Mouse (Mus musculus) MEL (cell line): ENCODE data around the gene Iqschfp. TPM values are rescaled to one million over a fixed set of nuclear protein-coding genes. Genes with fewer than 3 reads are reported as not detected.

Source experiments
- DNase-seq: peaks from one replicate; pipeline ENCODE4 v3.0.0; 2011; ENCODE audit warnings: low read depth, low spot score
- H3K27ac ChIP-seq: 2 replicates; pipeline ENCODE4 v1.5.1; 2012; ENCODE audit warnings: low read depth, mild to moderate bottlenecking, control low read depth, low read length, moderate library complexity; ENCODE audit not compliant: control insufficient read depth
- H3K27me3 ChIP-seq, 2 experiments: fragments of 150-350 bp in 1 of 2; sonication (generic) in 1 of 2; 2 replicates each; pipeline ENCODE4 v1.6.1; 2012; ENCODE audit warnings: low read length in 2 of 2, mild to moderate bottlenecking in 2 of 2, improper control_type of control experiment in 1 of 2, moderate library complexity in 1 of 2; ENCODE audit not compliant: insufficient read depth in 2 of 2, control insufficient read depth in 1 of 2
- H3K36me3 ChIP-seq, 2 experiments: 2 replicates each; pipeline ENCODE4 v1.6.1; 2012 to 2014; ENCODE audit warnings: low read length in 2 of 2, improper control_type of control experiment in 1 of 2, inconsistent platforms in 1 of 2, mild to moderate bottlenecking in 1 of 2; ENCODE audit not compliant: insufficient read depth in 2 of 2, control insufficient read depth in 1 of 2
- H3K4me1 ChIP-seq, 2 experiments: fragments of 150-350 bp in 1 of 2; sonication (generic) in 1 of 2; 2 replicates each; pipeline ENCODE4 v1.6.1; 2012; ENCODE audit warnings: low read length in 2 of 2, improper control_type of control experiment in 1 of 2, mild to moderate bottlenecking in 1 of 2; ENCODE audit not compliant: insufficient read depth in 2 of 2, control insufficient read depth in 1 of 2
- H3K4me3 ChIP-seq, 2 experiments: fragments of 150-350 bp in 1 of 2; sonication (generic) in 1 of 2; 2 replicates each; pipeline ENCODE4 v1.5.1; 2012; ENCODE audit warnings: low read depth in 2 of 2, low read length in 2 of 2, mild to moderate bottlenecking in 2 of 2, moderate library complexity in 2 of 2, control low read depth in 1 of 2, improper control_type of control experiment in 1 of 2; ENCODE audit not compliant: control insufficient read depth in 1 of 2, insufficient read depth in 1 of 2
- H3K79me2 ChIP-seq: 2 replicates; pipeline ENCODE4 v1.6.1; 2012; ENCODE audit warnings: mild to moderate bottlenecking, low read length, moderate library complexity; ENCODE audit not compliant: control insufficient read depth, poor library complexity, insufficient read depth
- H3K9ac ChIP-seq: 2 replicates; pipeline ENCODE4 v1.6.1; 2012; ENCODE audit warnings: low read depth, mild to moderate bottlenecking, control low read depth, low read length, moderate library complexity; ENCODE audit not compliant: control insufficient read depth, poor library complexity, severe bottlenecking
- H3K9me3 ChIP-seq: fragments of 150-350 bp; sonication (generic); replicated peaks from 2 replicates; pipeline ENCODE4 v1.6.1; 2012; ENCODE audit warnings: mild to moderate bottlenecking, low read length, improper control_type of control experiment, moderate library complexity; ENCODE audit not compliant: insufficient read depth
- CHD2 ChIP-seq: IDR thresholded peaks from 2 replicates; pipeline ENCODE4 v1.6.1; 2011; ENCODE audit warnings: low read length, improper control_type of control experiment
- CTCF ChIP-seq, 3 experiments: IDR thresholded peaks in 2 of 3; conservative IDR thresholded peaks in 1 of 3; 2 replicates each; pipeline ENCODE4 v1.5.1; 2011 to 2012; ENCODE audit warnings: low read length in 3 of 3, low read depth in 2 of 3, mild to moderate bottlenecking in 2 of 3, improper control_type of control experiment in 1 of 3, inconsistent platforms in 1 of 3, mixed read lengths in 1 of 3, moderate library complexity in 1 of 3; ENCODE audit not compliant: control insufficient read depth in 1 of 3, insufficient read depth in 1 of 3, poor library complexity in 1 of 3, severe bottlenecking in 1 of 3
- E2F4 ChIP-seq: IDR thresholded peaks from 2 replicates; pipeline ENCODE4 v1.6.1; 2011; ENCODE audit warnings: low read depth, low read length, improper control_type of control experiment, borderline replicate concordance
- ELF1 ChIP-seq: IDR thresholded peaks from 2 replicates; pipeline ENCODE4 v1.6.1; 2014; ENCODE audit warnings: low read depth, mild to moderate bottlenecking, inconsistent platforms, low read length, improper control_type of control experiment, moderate library complexity
- EP300 ChIP-seq, 2 experiments: IDR thresholded peaks; 2 replicates each; pipeline ENCODE4 v1.6.1; 2011; ENCODE audit warnings: improper control_type of control experiment in 2 of 2, low read length in 2 of 2, low read depth in 1 of 2, mild to moderate bottlenecking in 1 of 2
- ETS1 ChIP-seq: IDR thresholded peaks from 2 replicates; pipeline ENCODE4 v1.6.1; 2012; ENCODE audit warnings: low read depth, mild to moderate bottlenecking, inconsistent platforms, low read length, improper control_type of control experiment, moderate library complexity
- HCFC1 ChIP-seq: IDR thresholded peaks from 2 replicates; pipeline ENCODE4 v1.6.1; 2012; ENCODE audit warnings: low read depth, mild to moderate bottlenecking, inconsistent platforms, low read length, improper control_type of control experiment, moderate library complexity
- JUND ChIP-seq: IDR thresholded peaks from 2 replicates; pipeline ENCODE4 v1.6.1; 2011; ENCODE audit warnings: low read depth, mild to moderate bottlenecking, improper control_type of control experiment, low read length
- MEF2A ChIP-seq: IDR thresholded peaks from 2 replicates; pipeline ENCODE4 v1.6.1; 2014; ENCODE audit warnings: low read depth, mild to moderate bottlenecking, inconsistent platforms, low read length, improper control_type of control experiment; ENCODE audit not compliant: poor library complexity, insufficient replicate concordance, severe bottlenecking; ENCODE audit errors: extremely low read depth
- MXI1 ChIP-seq: IDR thresholded peaks from 2 replicates; pipeline ENCODE4 v1.6.1; 2011; ENCODE audit warnings: mild to moderate bottlenecking, low read depth, low read length, improper control_type of control experiment
- POLR2A ChIP-seq, 2 experiments: IDR thresholded peaks; 2 replicates each; pipeline ENCODE4 v1.6.1; 2011 to 2012; ENCODE audit warnings: low read length in 2 of 2, mild to moderate bottlenecking in 2 of 2, control low read depth in 1 of 2, improper control_type of control experiment in 1 of 2, low read depth in 1 of 2, moderate library complexity in 1 of 2; ENCODE audit not compliant: control insufficient read depth in 1 of 2, insufficient read depth in 1 of 2, poor library complexity in 1 of 2
- POLR2AphosphoS2 ChIP-seq: IDR thresholded peaks from 2 replicates; pipeline ENCODE4 v1.6.1; 2011; ENCODE audit warnings: low read length, improper control_type of control experiment
- POLR2AphosphoS5 ChIP-seq: IDR thresholded peaks from 2 replicates; pipeline ENCODE4 v1.6.1; 2012; ENCODE audit warnings: low read depth, borderline replicate concordance, mild to moderate bottlenecking, inconsistent platforms, low read length, moderate library complexity, mixed read lengths
- RCOR1 ChIP-seq: IDR thresholded peaks from 2 replicates; pipeline ENCODE4 v1.6.1; 2012; ENCODE audit warnings: low read depth, mild to moderate bottlenecking, inconsistent platforms, low read length, improper control_type of control experiment
- SIN3A ChIP-seq: IDR thresholded peaks from 2 replicates; pipeline ENCODE4 v1.6.1; 2012; ENCODE audit warnings: low read length, improper control_type of control experiment, inconsistent platforms
- TAL1 ChIP-seq: IDR thresholded peaks from 2 replicates; pipeline ENCODE4 v1.6.1; 2012; ENCODE audit warnings: mild to moderate bottlenecking, inconsistent platforms, low read length, moderate library complexity, mixed read lengths
- TBP ChIP-seq: IDR thresholded peaks from 2 replicates; pipeline ENCODE4 v1.8.0; 2011; ENCODE audit warnings: low read depth, low read length, improper control_type of control experiment
- ZC3H11A ChIP-seq: IDR thresholded peaks from 2 replicates; pipeline ENCODE4 v1.6.1; 2012; ENCODE audit warnings: low read depth, mild to moderate bottlenecking, inconsistent platforms, low read length, improper control_type of control experiment
- polyA plus RNA-seq, 2 experiments: library from polyadenylated mRNA; stranded (reverse) in 1 of 2; unstranded in 1 of 2; fragments of >175 nt in 1 of 2; fragments of >200 nt in 1 of 2; gene quantifications; 2 replicates each; pipeline versions ENCODE4 v1.2.1 to v1.2.4; 2012; ENCODE audit warnings: low replicate concordance in 2 of 2, low read depth in 1 of 2; ENCODE audit not compliant: insufficient read length in 2 of 2, insufficient read depth in 1 of 2, missing spikeins in 1 of 2
- total RNA-seq: library from RNA; depleted of rRNA; stranded (reverse); fragments of 300-350 nt; gene quantifications from 2 replicates; pipeline ENCODE4 v1.2.3, GENCODE M21; 2012

Iqschfp gene
- total and polyA plus RNA-seq, 3 experiments, result not detected

- Histone ChIP-seq H3K9ac (no peak overlapping the region), H3K36me3 (no peaks in the 10 kb centered on the region), H3K9me3 (no peaks in the 10 kb centered on the region), H3K27ac (no peak overlapping the region), H3K27me3 (no peaks in the 10 kb centered on the region), H3K4me3 (no peak overlapping the region), H3K79me2 (no peaks in the 10 kb centered on the region), H3K4me1 (no peaks in the 10 kb centered on the region)
- no peak for DNase-seq
- no peak for TF ChIP-seq ELF1
- TF ChIP-seq ZC3H11A, result no peak
- TF ChIP-seq JUND, result no peak
- no peak for TF ChIP-seq POLR2AphosphoS5
- TF ChIP-seq MEF2A, result no peak
- TF ChIP-seq CTCF (IDR thresholded peaks at IDR 0.05 in 2 of 3, conservative IDR thresholded peaks at IDR 0.05 in 1 of 3; ENCODE audit: control insufficient read depth in 1 of 3, insufficient read depth in 1 of 3, low read depth in 2 of 3, low read length in 3 of 3, poor library complexity in 1 of 3, severe bottlenecking in 1 of 3), result no peak
- TF ChIP-seq POLR2A (IDR thresholded peaks at IDR 0.05; ENCODE audit: control insufficient read depth in 1 of 2, insufficient read depth in 1 of 2, low read depth in 1 of 2, low read length in 2 of 2, poor library complexity in 1 of 2), result no peak
- TF ChIP-seq CHD2, result no peak
- TF ChIP-seq RCOR1, result no peak
- no peak for TF ChIP-seq SIN3A
- TF ChIP-seq E2F4, result no peak
- TF ChIP-seq POLR2AphosphoS2, result no peak
- no peak for TF ChIP-seq MXI1
- TF ChIP-seq TBP, result no peak
- TF ChIP-seq ETS1, result no peak
- no peak for TF ChIP-seq EP300 (IDR thresholded peaks at IDR 0.05; ENCODE audit: low read depth in 1 of 2, low read length in 2 of 2)
These were observed 392.5 kb downstream of the Iqschfp start for GRCm38 (mm10) chr3:68284500-68284899.

- no peaks in the 10 kb centered on the region for H3K4me1 ChIP-seq
- TF ChIP-seq TAL1 (no peak), HCFC1 (no peak)
- TF ChIP-seq, all 39 proteins: peak for 0
- H3K27ac ChIP-seq, result no peak overlapping the region
- no peaks in the 10 kb centered on the region for H3K27me3 ChIP-seq
- H3K36me3 ChIP-seq, result no peaks in the 10 kb centered on the region
- no peak for DNase-seq
- H3K9me3 ChIP-seq, result no peaks in the 10 kb centered on the region
- no peak overlapping the region for H3K9ac ChIP-seq
- no peak overlapping the region for H3K4me3 ChIP-seq
- no peaks in the 10 kb centered on the region for H3K79me2 ChIP-seq
These were observed 404.7 kb downstream of the Iqschfp start for GRCm38 (mm10) chr3:68296752-68297151.
